Mouse (Mus musculus) neutrophil, adult 65 days (primary cell): ENCODE measurements around the gene Smurf2. TPM values are rescaled to one million over a fixed set of nuclear protein-coding genes. Genes with fewer than 3 reads are reported as not detected.

ENCODE experiments used
- total RNA-seq: library from RNA; stranded (reverse); gene quantifications from 2 replicates; pipeline ENCODE4 v1.2.4, GENCODE M21; 2023

Smurf2 gene
- 32.8 and 41.6 TPM in 2 replicates for total RNA-seq

DNA sequence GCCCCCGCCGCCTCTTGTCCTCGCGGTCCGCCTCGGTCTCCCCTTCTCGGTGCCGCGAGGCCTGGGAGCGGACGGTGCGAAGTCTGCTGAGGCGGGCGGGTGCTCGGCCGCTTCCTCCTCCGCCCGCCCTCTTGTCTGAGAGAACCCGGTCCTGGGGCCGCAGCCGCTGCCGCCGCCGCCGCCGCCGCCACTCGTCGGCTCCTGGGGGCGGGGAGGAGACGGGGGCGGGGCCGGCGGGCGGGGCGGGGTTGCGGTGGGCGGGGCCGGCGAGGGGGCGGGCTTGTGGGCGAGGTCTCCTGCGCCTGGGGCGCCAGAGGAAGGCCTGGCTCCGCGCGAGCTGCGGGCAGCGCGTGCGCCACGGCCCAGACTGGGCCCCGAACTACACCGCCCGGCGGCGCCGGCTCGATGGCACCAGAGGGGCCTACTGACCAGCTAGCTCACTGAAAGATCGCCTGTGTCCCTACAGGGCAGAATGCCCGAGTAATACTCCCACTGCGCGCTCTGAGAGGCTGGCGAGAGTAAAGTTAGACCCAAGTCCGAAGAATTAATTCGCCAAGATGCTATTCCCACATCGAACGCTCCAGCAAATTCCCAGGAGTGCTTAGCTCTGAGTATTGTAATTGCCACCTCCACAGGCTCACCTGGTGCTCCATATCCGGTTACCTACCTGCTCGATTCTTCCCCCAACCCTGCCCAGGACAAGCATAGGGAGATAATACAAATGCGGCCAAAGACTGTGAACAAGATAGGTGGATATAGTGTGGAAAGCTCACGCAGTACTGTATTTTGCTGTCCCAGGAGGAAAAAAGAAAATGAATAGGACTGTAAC, at the start of gene Smurf2:
Smurf2 (minus strand) TSS at position 165 of the 829 bp plus-strand sequence.

DNA sequence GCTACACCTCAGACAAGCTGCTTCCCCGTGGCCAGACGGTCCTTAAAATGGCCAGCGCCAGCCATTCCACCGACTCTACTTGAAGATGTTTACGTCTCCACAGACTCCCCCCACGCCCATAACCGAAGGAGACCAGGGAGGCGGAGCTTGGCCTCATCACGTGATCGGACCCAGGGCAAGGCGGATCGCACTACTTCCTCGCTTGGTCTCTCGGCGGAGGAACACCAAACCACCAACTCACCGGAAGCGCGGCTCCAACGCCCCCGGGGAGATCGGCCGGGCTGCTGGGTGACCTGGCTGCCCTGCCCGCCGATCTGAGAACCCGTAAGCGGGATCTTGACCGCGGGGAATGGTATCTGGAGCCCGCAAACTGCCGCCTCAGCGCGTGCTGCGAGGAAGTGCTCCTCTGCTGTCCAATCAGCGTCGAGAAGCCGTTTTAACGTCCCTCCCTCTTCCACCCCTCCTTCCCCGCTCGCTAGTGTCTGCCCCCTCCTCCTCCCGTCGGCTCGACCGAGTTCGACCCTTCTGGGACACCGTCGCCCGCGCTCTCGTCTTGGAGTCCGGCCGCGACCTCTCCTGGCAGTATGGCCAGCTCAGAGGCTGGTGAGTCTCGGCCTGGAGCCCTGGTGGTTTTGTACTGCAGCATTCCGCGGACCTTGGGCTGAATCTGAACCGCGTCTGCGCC, 131.6 kb downstream of the Smurf2 start, which contains the start of the genes Ddx5 and Cep95:
Ddx5 (minus strand) TSS at position 411 of the 685 bp plus-strand sequence.
Cep95 (plus strand) TSS at position 478 of the 685 bp plus-strand sequence.

DNA sequence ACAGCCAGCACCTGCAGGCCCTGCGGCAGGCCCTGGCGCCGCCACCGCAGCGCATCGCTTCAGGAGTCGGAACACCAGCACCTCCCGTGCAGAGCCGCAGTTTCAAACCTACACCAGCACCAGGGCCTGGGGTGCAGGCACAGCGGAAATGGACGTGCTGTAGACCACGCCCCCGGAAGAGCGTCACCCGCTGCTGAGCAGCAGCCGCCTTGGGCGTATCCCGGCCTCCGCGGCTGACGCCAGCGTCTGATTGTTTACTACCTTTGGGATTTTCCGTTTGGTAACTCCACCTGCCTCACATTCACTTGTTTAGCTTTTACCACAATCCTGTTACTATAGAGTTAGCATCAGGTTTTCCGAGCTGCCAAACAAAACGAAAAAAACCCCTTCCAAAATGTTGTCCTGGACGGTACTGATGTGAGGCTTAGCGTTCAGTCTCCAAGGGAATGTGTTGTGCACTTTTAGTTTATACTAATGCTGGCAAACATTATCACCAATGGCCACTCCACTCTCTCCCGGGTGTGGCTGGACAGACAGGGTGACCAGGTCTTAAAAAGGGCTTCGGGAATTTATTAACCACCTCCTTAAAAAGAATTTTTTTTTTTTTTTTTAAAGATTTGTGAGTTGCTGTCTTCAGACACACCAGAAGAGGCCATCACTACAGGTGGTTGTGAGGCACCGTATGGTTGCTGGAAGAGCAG, 141.0 kb downstream of the Smurf2 start, which contains the start of gene Polg2:
Polg2 (minus strand) TSS at position 150 of the 701 bp plus-strand sequence.

Other genes starting within 250 kb of the Smurf2 start
- 7.3 and 7.5 TPM in 2 replicates for gene Pecam1, start 170.1 kb downstream of the Smurf2 start, total RNA-seq
- gene Milr1, start 169.5 kb downstream of the Smurf2 start, total RNA-seq = 82.7 and 88.3 TPM in 2 replicates
- gene Polg2, start 141.2 kb downstream of the Smurf2 start, total RNA-seq = 10.9 and 12.7 TPM in 2 replicates
- 1,774 and 1,790 TPM in 2 replicates for gene Ddx5, start 131.5 kb downstream of the Smurf2 start, total RNA-seq
- gene Cep95, start 131.5 kb downstream of the Smurf2 start, total RNA-seq = 16.8 and 17.1 TPM in 2 replicates
- gene Kpna2, start 78.8 kb upstream of the Smurf2 start, total RNA-seq = 86.9 and 90.0 TPM in 2 replicates
- 0.48 TPM in 1 of 2 replicates, not detected in the other for gene 1810010H24Rik, start 105.0 kb upstream of the Smurf2 start, total RNA-seq
- 55.3 and 64.5 TPM in 2 replicates for gene Bptf, start 211.4 kb upstream of the Smurf2 start, total RNA-seq